ENCODE assay signal across 8 mouse cellular contexts in genomic region chr5:37824461-37824795, GRCm38 (mm10). TPM values are rescaled to one million over a fixed set of nuclear protein-coding genes. Genes with fewer than 3 reads are reported as not detected.
DNase-seq lines count a peak whose midpoint lies in the region; ATAC-seq lines count a peak whose summit lies in the region.

TSS of gene Msx1 (minus strand) at chr5:37824583.

- no peaks in the 10 kb centered on the region for H3K36me3 ChIP-seq in hindbrain, embryonic 12.5 days

- DNase-seq in ZHBTc4 (ENCODE audit: low read depth, low spot score) = peak; percentile 91
- DNase-seq in cerebellum, adult 9-11 months = peak; percentile 20
- peak; percentile 88 for DNase-seq in gastrocnemius, adult 18-20 months (ENCODE audit: low spot score)
- peak; percentile 50 to 72 for DNase-seq in layer of hippocampus, postnatal 14 days (ENCODE audit: low spot score in 2 of 2)
- peak; percentile 84 for DNase-seq in lung, postnatal 14 days
- peak; percentile 54 for DNase-seq in retina, postnatal 7 days (ENCODE audit: low read depth, low spot score)

- H3K9ac ChIP-seq in hindbrain, embryonic 12.5 days = peak within 1 kb of the TSS; percentile 71

- H3K4me3 ChIP-seq in hindbrain, embryonic 12.5 days = peak within 1 kb of the TSS; percentile 49

- H3K27me3 ChIP-seq in hindbrain, embryonic 12.5 days = peaks cover 91% of the 10 kb centered on the region

- under 1% methylated on average over 37 of the region's 37 CpGs for WGBS in hindbrain, embryonic 12.5 days

- peaks cover 53% of the 10 kb centered on the region for H3K4me1 ChIP-seq in hindbrain, embryonic 12.5 days

- peak within 1 kb of the TSS; percentile 63 for H3K4me2 ChIP-seq in hindbrain, embryonic 12.5 days (replicated peaks)

- ATAC-seq in hindbrain, embryonic 12.5 days (ENCODE audit: low FRiP score) = peak; percentile 78
- no peak for ATAC-seq in CD4-positive, CD25-positive, alpha-beta regulatory T cell, adult 4 months

- H3K9me3 ChIP-seq in hindbrain, embryonic 12.5 days (replicated peaks) = no peaks in the 10 kb centered on the region; the same call in 1 of the 2 replicates

- peak within 1 kb of the TSS; percentile 30; the same call in 1 of the 2 replicates for H3K27ac ChIP-seq in hindbrain, embryonic 12.5 days

RNA-seq across cellular contexts. Expression of gene Msx1, which starts in this region (rescaled TPM):
- 1 to 10 TPM; 1.3 to 1.8 TPM for total RNA-seq in gastrocnemius, adult 18-20 months (2021)
- polyA plus RNA-seq in hindbrain, embryonic 12.5 days (2016; fragmentation: Nextera tagmentation; extraction: Ambion mirVana) = 95.6 and 118 TPM in 2 replicates
- 10 to 100 TPM in 1 of 2 experiments, 1 to 10 TPM in 1; 7.0 to 16.7 TPM for total RNA-seq in layer of hippocampus, postnatal 14 days (2021)
- polyA plus RNA-seq in CD4-positive, CD25-positive, alpha-beta regulatory T cell, adult 4 months (2017; shearing (Covaris generic)) = not detected

Comparison
In these comparisons a context has a peak if more than half of its experiments do, and no peak if none do; other contexts are left out.
1. RNA of gene Msx1 (polyA plus RNA-seq): 95.6 to 118 TPM in hindbrain, embryonic 12.5 days; not detected in CD4-positive, CD25-positive, alpha-beta regulatory T cell, adult 4 months; every median in the first group is over 10 times any median in the second.
2. DNase-seq: peak in every context shown above with its lines; median percentile 91 in ZHBTc4; 88 in gastrocnemius, adult 18-20 months; 84 in lung, postnatal 14 days; 61 in layer of hippocampus, postnatal 14 days; 54 in retina, postnatal 7 days; 20 in cerebellum, adult 9-11 months.